Mouse (Mus musculus) embryonic fibroblast, embryonic 13.5 days (primary cell): ENCODE data around the gene Rasal1.

Experiments
- CTCF ChIP-seq: IDR thresholded peaks from 2 replicates; pipeline ENCODE4 v1.5.1; 2011; ENCODE audit warnings: mild to moderate bottlenecking, control low read depth, low read length, moderate library complexity, borderline replicate concordance; ENCODE audit not compliant: insufficient read depth
- POLR2A ChIP-seq: IDR thresholded peaks from 2 replicates; pipeline ENCODE4 v1.6.1; 2011; ENCODE audit warnings: low read depth, mild to moderate bottlenecking, control low read depth, low read length, moderate library complexity

GRCm38 (mm10) chr5:120698181-120698580 is 49.6 kb downstream of the Rasal1 start:
- no peak for TF ChIP-seq POLR2A
- TF ChIP-seq CTCF = no peak
